Mouse (Mus musculus): ENCODE data around the gene Aurkaip1.
"Not testable (repeated sequence)": the region's sequence is repeated elsewhere in the genome, so short reads cannot be mapped to it uniquely, and the experiment has no call there.

Gene Aurkaip1

DNA sequence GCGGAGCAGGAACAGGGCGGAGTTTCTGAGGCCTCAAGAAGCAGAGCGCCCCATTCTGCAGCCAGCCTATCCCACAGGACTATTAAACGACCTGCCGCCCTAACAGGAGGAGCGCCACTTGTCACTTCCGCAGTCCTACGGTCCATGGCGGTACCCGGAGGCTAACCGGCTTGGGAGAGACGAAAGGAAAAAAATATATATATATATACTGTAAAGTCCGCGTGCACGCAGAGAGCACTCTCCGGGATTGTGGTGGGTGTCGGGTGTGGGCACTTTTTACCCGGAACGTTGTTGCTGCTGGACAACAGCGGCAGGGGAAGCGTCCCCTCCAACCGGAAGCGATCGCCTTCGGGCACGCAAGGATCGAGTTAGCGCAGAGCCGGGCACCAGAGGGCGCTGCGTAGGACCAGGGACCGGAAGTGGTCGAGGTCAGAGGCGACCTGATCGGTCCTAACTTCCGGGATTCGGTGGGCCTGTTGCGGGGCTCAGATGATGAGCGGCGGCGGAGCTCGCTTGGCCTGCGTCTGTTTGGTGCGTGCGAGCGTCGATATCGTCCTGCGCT lies at the start of gene Aurkaip1:
Gene Aurkaip1 (plus strand): TSS at position 68 of the 562 bp plus-strand sequence.
- DNase-seq (ENCODE audit: low spot score in 2 of 2): peak; percentile 89 to 94

DNA sequence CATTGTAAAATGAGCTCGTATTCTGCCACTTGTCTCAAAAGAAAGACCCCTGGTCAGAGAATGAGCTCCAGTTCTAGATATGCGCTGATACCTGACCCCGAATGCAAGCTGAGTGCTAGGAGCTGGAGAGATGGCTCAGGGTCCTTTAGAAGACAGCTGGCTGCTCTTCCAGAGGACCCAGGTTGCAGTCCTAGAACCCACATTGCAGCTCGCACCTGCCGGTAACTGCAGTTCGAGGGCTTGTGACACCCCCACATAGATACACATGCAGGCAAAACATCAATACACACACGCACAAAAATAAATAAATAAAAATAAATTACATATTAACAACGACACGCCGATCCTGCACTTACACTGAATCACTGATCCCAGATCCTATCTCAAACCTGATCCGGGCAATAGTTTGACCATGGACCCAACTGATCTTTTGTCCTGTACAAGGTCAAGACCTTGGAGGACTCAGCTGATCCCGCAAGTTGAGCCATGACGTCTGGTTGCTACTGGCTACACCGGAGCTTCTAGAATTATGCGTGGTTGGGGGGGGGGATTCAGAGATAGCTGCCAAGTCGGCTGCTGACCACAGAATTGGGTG lies 47.5 kb upstream of the Aurkaip1 start:
- no peak for DNase-seq (ENCODE audit: low spot score in 2 of 2)

DNA sequence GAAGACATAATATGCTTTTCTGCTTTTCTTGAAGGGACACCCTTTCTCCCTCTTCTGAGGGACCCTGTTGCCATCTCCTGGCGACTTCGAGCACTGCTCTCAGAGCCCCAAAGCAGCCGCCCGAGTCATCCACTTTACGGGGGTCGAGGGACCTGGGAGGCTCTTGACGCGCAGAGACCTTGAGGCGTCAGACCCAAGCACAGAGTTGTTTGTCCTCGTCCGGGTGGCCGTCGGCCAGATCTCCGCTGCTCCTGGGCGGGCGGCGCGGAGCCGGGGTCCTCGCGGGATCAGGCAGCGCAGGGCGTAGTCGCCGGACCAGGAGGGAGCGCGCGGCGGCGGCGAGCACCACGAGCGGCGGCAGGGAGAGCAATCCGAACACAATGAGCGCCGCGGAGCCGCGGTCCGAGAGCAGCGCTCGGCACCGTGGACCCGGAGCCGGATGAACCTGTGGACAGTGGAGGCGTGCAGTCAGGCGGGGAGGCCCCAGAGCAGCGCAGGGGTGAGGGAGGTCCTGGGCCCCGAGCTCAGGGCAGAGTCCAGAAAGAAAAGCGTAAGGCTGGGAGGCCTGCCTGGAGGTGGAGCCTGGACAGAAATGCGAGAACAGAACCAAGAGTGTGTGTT lies 46.9 kb upstream of the Aurkaip1 start:
- peak; percentile 75 to 84 for DNase-seq (ENCODE audit: low spot score in 2 of 2)

DNA sequence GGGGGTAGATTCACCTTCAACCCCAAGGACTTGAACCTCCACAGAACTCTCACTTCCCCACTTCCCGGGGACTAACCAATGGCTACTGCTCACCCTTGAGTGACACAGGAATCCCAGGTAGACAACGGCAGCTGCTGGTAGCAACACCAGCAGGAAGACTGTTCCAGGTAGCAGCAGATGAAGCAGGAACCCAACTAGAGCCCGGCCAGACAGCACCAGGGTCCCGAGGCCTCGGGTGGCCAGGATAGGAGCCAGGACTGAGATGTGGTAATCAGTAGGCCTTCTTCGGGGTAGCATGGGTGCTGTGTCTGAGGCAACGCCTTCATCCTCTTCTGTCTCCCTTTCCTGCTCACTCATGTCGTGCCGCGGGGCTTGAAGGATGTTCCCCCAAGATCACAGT lies 45.8 kb upstream of the Aurkaip1 start:
- DNase-seq (ENCODE audit: low spot score in 2 of 2): no peak

DNA sequence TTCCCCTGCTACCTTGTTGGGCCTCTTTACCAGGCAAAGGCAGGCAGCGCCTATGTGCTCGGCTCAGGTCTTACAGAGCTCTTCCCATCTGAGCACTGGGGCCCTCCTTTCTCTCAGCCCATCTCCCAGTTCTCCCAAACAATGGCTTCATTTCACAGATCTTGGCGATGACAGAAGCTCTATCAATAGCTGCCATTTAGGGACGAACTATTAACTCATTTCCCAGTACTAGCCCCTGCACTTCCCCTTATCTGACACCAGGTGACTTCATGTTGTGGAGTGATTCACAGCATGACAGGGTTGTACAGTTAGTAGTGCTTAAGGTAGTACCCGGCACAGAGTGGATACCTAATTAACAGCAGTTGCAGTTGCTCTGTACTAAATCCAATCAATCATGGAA lies 45.3 kb upstream of the Aurkaip1 start, which contains the start of gene Tmem88b:
Gene Tmem88b (minus strand): TSS at position 56 of the 400 bp plus-strand sequence.
- DNase-seq (ENCODE audit: low spot score in 2 of 2): no peak

DNA sequence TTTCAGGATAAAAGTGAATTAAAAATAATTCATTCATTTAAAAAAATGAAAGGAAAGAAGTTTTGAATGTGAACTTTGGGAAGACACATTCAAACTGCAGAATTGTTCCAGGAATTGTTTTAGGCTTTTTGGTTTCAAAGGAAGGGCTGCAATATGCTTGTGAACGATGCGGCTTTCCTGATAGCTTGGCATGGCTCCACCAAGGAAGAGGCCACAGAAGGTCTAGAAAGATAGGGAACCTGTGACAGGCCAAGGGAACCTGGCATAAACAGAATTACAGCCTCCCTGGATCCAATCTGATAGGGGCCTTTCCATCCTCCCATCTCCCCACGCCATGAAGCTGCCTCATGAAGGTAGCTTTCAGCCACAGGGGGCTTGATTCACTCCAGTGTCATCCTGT lies 42.8 kb upstream of the Aurkaip1 start:
- no peak for DNase-seq (ENCODE audit: low spot score in 2 of 2)

DNA sequence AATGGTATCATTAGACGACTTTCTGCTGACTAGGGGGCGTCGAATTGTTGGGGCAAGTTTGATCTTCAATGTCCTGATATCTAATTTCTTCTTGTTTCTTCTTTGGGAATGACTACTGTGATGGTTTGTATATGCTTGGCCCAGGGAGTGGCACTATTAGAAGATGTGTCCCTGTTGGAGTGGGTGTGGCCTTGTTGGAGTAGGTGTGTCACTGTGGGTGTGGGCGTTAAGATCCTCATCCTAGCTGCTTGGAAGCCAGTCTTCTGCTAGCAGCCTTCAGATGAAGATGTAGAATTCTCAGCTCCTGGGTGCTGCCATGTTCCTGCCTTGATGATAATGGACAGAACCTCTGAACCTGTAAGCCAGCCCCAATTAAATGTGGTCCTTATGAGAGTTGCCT lies 42.2 kb upstream of the Aurkaip1 start:
- DNase-seq (ENCODE audit: low spot score in 2 of 2): not testable (repeated sequence)

DNA sequence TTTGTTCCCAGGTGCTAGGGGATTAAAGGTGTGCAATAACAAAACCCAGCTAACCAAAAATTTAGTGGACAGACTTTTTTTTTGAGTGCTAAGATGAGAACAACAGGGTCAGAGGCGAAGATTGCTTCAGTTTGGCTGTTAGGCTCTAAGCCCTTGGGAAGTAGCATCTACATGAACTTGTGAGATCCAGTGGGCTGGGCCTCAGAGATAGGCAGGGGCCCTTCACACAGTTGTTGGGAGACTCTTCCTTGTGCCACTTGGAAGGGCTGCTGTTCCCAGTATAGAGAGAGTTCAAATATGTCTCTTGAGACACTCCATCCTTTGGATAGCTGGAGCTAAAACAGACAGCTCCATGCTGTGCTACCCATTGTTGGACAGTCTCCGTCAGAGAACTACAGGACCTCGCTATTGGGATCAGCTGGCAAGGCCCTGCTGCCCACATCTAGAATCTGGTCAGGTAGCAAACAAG lies 41.0 kb upstream of the Aurkaip1 start, which contains the start of gene Ankrd65:
Gene Ankrd65 (plus strand): TSS at position 419 of the 469 bp plus-strand sequence.
- DNase-seq (ENCODE audit: low spot score in 2 of 2): no peak

DNA sequence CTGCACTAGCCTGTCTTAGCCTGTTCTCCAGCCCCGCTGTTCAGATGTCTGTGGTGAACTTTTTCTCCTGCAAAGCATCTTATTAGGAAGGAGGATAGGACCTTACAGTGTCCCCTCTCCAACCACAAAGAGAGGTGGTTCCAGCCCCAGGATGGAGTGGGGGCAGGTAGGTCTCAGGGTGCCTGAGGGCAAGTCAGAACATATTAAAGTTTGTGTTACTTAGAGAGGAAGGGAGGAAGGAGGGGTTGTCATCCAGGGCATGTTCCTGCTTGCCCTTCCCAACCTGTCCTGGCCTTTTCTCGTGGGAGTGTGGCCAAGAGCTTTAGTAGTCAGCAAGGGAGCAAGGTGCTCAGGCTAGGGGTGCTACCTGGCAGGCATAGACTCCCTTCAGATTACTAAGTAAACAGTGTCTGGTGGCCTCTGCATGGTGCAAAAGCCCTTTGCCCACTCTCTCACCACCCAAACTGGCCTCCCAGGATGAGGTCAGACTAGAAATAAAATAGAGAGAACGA lies 40.4 kb upstream of the Aurkaip1 start:
- no peak for DNase-seq (ENCODE audit: low spot score in 2 of 2)

DNA sequence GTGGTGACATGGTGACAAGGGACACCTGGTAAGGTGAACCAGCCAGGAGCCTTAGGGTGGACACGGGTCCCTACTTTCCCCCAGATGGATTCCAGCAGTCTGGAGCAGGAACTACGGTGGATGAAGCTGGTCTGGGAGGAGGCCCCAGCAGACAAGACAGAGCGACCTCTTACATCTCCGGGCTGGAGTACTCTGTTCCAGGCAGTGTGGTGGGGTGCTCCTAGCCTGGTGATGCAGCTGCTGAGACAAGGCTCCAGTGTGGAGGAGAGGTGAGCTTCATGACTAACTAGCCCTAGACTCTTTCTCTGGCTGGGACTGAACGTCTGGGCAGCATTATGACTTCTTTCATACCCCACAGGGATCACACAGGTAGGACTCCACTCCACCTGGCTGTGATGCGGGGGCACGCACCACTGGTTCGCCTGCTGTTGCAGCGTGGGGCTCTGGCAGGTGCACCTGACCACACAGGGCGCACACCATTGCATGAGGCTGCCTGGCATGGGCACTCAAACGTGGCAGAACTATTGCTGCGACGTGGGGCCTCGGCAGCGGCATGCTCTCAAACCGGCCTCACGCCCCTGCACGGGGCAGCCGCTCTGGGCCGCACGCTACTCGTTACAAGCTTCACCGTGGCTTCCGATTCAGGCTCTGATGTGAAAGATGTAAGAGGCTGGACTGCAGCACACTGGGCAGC lies 39.7 kb upstream of the Aurkaip1 start:
- DNase-seq (ENCODE audit: low spot score in 2 of 2): no peak

DNA sequence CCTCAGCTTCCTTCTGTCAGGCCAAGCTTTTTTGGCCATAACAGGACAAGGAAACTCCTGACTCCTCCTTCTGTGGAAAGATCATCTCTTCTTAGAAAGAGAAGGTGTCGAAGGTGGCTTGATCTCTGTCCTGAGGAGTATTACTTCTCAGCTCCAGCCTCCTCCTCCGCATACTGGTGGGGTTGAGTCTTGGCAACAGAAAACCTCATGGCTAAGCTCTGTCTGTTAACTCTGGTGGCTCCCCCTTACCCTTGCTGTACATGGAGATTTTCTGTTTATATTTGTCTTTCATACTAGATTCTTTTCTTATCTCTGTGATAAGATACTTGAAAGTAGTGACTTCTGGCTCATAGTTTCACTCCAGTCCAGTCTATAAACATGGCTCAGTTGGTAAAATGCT lies 37.3 kb upstream of the Aurkaip1 start:
- no peak for DNase-seq (ENCODE audit: low spot score in 2 of 2)

DNA sequence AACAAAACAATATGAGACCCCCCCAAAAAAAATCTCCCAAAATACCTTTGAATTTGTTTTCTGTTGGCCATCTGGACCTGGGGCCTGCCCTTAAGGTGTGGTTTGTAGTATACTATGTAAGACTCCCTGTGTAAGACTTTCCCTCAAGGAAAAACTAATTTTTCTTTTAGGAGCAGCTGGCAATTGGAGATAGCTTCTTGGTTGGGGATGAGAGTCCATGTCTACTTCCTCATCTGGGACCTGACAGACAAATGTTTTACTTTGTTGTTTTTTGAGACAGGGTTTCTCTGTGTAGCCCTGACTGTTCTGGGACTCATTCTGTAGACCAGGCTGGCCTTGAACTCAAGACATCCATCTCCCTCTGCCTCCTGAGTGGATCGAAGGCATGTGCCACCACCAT lies 29.0 kb upstream of the Aurkaip1 start:
- DNase-seq (ENCODE audit: low spot score in 2 of 2): no peak

DNA sequence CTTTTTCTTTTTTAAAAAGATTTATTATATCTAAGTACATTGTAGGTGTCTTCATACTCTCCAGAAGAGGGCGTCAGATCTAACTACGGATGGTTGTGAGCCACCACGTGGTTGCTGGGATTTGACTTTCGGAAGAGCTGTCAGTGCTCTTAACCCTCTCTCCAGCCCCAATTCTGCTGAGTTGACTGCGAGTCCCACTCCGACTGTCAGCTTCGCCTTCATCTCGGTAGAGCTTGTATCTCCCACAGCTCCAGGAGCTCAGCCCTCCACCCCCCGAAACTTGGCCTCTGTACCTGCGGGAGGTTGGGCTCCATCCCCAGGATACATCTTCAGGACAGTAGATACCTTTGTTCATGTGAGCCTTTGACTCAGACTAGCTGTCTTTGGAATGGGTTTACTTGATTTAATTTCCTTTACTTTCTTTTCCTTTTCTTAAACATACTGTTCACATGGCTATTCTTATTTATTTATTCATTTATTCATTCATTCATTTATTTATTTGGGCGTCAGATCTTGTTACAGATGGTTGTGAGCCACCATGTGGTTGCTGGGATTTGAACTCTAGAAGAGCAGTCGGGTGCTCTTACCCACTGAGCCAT lies 28.2 kb upstream of the Aurkaip1 start, which contains the start of gene Mrpl20:
Gene Mrpl20 (plus strand): TSS at position 138 of the 599 bp plus-strand sequence.
- DNase-seq (ENCODE audit: low spot score in 2 of 2): no peak

DNA sequence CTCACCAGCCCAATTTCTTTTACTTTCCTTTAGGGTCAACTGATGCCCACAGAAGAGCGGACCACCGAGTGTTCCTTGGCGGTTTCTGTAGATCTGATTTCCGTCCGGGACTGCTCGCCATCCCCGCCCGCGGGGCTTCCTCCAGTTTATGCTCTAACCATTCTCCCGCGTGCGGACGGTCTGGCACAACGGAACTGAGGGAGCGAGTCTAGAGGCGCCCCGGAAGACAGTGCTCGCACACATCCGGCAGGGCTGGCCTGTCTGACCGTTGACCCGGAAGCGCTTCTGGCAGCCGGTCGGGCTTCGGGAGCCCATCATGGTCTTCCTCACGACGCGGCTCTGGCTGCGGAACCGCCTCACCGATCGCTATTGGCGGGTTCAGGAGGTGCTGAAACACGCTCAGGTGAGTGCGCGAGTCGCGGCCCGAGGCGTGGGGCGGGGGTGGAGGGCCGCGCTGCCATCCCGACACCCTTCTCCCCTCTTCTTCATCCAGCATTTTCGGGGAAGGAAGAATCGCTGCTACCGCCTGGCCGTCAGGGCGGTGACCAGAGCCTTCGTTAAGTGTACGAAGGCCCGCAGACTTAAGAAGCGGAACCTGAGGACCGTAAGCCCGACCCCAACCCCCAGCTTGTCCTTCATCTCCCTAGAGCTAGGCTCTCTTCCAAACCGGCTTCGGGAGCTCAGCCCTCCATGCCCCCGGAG lies 27.6 kb upstream of the Aurkaip1 start:
- DNase-seq (ENCODE audit: low spot score in 2 of 2): peak; percentile 92 to 93

DNA sequence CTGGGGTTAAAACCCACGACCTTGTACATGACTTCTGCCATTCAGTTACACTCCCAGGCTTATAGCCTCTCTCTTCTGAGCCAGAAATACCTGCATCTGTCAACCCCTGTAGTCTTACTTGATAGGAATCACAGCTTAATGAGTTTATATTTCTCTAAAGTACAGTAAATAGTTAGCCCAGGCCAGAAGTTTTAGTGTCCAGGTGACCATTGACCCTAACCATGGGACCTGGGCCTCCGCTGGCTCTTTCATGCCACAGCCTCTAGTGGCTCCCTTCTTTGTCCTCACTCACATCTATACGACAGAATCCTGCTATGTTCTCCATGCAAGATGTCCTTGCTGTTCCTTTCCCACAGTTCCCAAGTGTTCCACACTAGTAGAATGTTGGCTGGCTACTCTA lies 23.2 kb upstream of the Aurkaip1 start:
- no peak for DNase-seq (ENCODE audit: low spot score in 2 of 2)

DNA sequence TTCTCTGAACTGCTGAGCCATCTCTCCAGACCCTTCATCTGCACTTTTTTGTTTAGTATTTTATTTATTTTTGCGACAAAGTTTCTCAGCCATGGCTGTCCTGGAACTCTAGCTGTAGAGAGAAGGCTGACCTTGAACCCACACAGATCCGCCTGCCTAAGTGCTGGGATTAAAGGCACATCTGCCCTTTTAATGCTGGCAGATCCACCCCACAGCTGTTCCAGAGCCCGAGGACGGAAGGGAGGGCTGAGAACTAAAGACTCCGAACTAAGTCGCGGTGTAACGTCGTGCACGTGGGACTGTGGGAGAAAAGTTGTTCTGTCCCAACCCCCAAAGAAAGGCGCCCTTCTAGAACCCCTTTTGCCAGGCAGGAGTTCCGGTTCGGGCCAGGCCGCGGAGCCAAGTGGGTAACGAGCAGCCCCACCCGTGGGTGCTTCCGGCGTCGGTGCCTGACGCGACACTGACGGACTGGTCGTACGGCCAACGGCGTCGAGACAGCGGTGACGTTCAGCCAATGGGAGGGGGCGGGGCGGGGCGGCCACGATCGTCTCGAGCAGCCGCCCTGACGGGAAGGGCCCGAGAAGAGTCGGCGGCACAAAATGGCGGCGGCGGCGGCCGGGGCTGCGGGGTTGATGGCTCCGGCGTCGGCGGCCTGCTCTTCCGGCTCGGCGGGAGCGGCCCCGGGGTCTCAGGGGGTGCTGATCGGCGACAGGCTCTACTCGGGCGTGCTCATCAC lies 19.0 kb upstream of the Aurkaip1 start, which contains the start of gene Ccnl2:
Gene Ccnl2 (plus strand): TSS at position 561 of the 736 bp plus-strand sequence.
- peak; percentile 93 for DNase-seq (ENCODE audit: low spot score in 2 of 2)

DNA sequence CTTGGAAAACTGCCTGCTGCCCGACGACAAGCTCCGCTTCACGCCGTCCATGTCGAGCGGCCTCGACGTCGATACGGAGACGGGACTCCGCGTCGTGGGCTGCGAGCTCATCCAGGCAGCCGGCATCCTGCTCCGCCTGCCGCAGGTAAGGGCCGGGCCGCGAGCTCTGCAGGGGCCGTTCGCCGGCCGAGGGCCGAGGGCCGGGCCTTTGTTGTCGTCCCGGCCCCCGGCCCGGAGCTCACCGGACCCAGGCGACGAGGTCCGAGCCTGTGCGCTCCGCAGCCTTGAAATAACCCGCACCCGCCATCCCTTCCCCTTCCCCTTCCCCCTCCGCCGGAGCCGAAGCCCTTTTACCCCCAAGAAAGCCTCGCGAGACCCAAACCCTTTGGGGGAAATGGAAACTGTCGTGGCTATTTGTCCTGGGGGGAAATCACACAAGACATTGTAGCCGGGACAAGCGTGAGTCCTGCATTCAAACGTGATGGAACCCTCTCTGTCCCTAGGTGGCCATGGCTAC lies 18.3 kb upstream of the Aurkaip1 start:
- no peak for DNase-seq (ENCODE audit: low spot score in 2 of 2)

DNA sequence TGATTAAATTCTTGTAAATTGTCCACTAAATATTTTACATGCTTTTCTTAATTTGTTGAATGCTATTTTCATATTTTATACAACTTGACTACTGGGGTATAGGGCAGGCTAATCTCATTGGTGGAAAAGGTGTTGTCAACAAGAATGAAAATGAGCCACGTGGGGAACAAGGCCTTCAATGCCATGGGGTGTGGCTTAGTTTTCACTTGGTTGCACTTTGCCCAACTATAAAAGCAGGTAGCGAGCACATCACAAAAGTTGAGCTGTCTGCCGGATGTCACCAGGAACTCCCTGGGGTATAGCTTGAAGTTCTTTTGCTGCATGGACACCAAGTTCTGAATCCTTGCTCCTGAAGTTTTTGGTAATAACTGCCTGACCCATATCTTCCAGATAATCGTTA lies 13.5 kb upstream of the Aurkaip1 start:
- DNase-seq (ENCODE audit: low spot score in 2 of 2): no peak

DNA sequence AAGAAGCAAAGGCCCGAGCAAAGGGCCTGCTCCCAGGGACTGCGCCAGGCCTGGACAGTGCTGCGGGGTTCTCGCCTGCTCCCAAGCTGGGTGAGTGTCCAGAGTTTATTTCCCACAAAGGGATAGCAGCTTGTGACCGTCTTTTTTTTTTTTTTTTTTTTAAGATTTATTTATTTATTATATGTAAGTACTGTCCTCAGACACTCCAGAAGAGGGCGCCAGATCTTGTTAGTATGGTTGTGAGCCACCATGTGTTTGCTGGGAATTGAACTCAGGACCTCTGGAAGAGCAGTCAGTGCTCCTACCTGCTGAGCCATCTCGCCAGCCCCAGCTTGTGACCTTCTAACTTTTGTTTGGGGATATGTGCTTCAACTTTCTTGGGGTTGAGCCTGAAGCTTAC lies 10.0 kb upstream of the Aurkaip1 start:
- DNase-seq (ENCODE audit: low spot score in 2 of 2): no peak

DNA sequence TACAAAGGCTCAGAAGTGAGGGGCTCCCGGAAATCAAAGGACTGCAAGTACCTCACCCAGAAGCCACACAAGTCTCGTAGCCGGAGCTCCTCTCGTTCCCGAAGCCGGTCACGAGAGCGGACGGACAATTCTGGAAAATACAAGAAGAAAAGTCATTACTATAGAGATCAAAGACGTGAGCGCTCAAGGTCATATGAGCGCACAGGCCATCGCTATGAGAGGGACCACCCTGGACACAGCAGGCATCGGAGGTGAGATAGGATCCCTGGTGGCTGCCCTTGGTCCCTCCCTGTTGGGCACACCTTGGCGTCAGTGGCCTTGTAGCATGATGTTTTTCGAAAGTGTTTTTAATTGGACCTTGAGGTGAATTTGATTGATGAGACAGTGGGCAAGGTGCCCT lies 7.6 kb upstream of the Aurkaip1 start:
- DNase-seq (ENCODE audit: low spot score in 2 of 2): no peak

Measured in heart, adult 9 months (tissue).